Mouse (Mus musculus) cerebellum, postnatal 4 days (tissue): ENCODE results near the gene Fcrls.

Experiments used
- DNase-seq, 2 experiments: peaks; one replicate each; pipeline ENCODE4 v3.0.0; 2022; ENCODE audit warnings: low spot score in 2 of 2, mixed read lengths in 1 of 2

Fcrls gene

DNA sequence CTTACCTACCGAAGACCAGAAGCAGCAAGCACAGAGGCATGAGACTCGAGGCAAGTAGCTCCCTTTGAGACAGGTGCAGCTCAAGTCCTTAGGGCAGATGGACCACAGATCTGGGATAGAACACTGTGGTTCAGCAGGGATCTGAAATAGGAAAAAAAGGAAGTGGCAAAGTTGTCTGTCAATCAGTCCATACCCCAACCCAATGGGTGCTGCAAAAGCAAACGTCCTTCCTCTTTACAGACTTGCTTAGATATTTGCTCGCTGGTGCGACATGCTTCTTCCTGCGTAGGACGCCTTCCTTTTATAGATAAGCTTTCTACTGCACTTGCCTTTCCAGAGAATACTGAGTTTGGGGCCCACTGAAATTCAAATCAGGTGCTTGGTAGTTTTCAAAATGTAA, at the start of gene Fcrls:
Fcrls (minus strand) TSS at position 303 of the 400 bp plus-strand sequence.
- no peak for DNase-seq

DNA sequence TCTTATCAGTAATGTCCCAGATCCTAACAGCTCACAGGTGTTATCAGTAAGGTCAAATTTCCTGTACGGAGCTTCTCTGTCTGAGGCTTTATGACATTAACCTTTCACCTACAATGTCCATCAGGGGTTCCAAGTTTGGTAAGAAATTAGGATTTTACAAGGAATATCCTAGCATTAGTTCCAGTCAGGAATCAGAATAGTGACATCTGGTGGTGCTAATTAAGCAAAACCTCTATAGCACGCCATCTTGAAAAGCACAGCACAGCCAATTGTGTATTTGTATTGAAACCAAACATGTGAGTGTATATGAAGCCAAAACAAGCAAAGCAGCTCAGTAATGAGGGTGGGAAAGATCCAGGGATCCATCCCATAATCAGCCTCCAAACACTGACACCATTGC, 46.4 kb upstream of the Fcrls start:
- no peak for DNase-seq

DNA sequence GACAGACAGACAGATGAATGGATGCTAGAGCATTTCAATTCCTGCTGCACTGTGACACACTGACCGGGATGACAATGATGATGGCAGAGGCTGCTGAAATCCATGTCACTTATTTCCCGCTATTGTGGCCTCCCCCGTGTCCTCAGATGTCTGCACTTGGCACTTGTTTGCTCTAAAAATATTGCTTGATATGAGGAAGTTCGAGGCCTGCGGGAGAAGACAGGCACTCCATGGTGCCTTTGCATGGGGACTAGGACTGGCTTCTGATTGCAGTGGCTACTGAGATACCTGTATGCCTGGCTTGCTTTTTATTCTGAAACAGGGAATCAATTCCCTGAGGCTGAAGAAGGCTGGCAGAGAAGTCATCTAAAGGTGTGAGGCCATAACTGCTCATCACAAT, 36.4 kb upstream of the Fcrls start:
- DNase-seq, result no peak

DNA sequence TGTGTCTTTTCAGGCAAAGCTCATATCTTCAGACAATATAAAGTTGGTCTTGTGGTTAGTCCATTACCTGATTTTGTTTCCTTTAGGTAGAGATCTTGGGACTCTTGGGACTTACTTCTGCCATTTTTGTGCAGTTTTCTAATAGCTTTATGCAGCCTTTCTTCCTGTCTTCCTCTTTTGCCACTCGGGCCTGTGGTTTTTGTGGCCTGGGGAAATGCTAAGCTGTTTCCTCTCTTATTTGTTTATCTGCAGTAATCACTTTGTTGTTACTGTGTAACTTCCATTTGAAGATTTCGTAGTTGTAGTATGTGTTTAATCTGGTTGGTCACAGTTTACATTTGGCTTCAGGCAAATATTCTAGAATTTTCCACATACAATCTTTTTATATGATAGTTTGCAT, 10.8 kb upstream of the Fcrls start:
- DNase-seq, result no peak

DNA sequence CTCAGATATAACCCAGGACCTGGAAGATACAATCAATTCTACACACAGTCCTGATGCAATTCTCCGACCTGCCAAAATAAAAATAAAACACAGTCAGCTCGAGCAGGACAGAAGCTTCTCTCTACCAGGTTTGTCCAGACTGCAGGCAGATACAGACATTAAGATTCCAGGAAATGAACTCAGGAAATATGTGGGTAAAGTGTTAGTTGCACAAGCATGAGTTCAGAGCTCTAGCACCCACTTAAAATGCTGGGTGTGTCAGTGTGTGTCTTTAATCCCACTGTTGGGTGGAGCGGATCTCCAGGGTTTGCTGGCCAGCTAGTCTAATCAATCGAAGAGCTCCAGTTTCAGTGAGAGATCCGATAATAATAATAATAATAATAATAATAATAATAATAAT, 3.0 kb upstream of the Fcrls start:
- no peak for DNase-seq

DNA sequence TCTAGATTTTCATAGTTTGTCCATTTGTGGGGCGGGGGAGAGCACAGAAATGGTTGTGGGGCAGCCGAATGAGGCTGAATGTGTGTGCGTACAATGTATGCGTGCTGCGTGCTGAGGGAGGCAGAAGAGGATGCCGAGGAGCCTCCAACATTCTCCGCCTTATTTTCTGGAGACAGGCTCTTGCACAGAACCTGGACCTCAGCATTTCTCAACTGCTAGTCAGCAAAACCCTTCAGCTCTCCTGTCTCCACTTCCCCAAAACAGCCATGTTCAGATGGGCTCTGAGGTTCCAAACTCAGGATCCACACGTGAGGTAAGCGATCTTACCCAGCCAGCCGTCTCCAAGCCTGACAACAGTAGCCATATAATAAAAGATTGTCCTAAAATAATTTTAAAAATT, 8.3 kb downstream of the Fcrls start:
- no peak for DNase-seq

DNA sequence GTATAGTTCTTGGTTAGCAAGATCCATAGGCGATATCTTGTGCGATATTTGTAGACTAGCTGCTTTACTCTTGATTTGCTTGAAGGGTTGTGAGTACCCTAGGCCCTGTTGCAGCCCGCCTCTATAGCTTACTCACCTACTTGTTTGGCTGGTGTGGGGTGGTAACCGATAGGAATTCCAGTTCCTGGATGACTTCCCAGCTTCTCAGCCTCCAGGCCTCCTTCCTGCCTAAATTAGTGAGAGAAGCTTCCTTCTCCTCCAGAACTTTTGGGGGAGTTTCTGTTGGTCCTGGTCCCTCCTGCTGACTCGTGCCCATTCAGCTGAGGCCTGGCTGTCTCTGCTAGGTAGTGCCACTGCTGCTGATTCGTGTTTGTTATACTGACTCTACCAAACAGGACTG, 14.0 kb downstream of the Fcrls start:
- no peak for DNase-seq

DNA sequence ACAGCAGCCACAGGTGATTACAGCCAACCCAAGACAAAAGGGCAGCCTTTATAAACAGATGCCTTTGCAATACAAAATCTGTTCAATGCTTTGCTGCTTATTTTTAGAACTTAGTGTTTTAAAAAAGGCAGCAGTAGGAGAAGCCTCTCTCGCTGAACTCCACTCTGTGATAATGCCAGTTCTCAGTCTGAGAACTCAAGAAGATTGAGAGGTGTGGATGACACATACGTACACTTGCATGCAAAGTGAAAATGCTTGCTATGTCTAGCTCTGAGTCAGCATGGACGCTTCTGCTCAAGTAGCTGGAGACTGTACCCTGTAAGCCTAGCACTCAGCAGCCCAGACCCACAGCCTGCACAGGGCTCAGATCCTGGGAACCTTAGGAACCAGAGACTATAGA, 16.2 kb downstream of the Fcrls start:
- DNase-seq, result no peak

DNA sequence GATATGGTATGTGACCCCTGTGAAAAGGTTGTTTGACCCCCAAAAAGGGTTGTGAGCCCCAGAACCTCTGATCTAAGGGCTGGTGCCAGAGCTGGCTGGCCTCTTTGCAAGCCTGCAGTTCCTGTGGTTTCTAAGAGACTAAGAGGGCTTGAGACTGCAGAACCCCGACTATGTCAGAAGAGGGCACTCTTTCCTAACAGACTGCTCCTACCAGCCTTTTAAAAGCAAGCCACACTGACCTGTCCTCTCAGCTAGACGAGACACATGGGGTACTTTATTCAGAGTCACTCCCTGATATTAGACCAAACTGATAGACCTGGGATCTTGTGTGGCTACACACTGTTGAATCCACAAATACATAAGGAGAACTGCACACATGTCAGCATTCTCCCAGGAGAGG, 19.9 kb downstream of the Fcrls start:
- DNase-seq, result peak in 1 of 2 experiments; percentile 18

DNA sequence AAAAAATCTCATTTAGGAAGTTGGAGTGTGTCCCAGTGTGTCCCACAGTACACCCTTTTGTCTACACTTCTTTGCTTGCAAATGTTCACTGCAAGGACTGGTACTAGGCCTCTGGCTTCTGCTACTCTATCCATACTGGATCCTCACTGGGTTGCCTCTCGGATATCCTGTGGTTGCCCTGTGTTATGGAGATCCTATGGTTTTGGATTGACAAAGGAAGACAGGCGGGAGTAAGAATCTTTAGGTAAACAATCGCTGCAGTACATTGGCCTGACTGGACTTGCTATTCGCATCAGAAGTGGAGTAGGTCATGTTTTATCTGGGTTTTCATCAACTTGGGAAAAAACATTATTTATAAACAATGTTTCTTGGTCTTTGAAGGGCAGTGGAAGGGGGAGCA, 22.6 kb downstream of the Fcrls start:
- DNase-seq, result no peak

DNA sequence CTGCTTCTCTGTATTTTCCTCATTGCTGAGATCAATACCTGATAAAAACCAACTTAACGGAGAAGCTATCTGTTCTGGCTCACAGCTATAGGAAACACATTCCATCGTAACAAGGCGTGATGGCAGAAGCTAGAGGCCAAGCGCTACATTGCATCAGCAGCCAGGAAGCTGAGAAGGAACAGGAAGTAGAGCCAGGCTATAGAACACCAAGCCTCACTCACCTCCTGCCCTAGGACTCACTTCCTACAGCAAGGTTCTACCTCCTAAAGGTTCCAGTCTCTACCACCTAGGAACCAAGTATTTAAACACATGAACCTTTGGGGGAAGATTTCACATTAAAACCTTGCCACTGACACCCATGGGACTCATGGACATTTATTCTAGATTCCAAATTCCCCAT, 39.9 kb downstream of the Fcrls start:
- DNase-seq, result no peak

DNA sequence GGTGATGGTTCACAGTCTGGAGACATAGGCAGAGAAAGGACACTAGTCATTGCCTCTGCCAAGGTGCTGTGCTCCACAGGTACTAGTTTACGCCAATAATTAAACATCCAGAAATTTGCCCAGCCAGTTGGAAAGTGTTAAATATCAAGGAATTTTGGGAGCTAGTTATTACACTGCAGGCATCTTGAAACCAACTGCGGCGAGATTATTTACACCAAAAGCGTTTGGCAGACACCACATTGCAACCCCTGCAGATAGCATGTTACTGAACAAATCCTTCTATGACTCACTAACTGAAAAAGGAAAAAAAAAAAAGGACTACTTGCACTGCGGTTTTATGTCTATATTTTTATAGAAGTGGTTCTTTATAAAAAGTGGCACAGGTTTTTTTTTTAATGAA, 41.2 kb downstream of the Fcrls start:
- no peak for DNase-seq

DNA sequence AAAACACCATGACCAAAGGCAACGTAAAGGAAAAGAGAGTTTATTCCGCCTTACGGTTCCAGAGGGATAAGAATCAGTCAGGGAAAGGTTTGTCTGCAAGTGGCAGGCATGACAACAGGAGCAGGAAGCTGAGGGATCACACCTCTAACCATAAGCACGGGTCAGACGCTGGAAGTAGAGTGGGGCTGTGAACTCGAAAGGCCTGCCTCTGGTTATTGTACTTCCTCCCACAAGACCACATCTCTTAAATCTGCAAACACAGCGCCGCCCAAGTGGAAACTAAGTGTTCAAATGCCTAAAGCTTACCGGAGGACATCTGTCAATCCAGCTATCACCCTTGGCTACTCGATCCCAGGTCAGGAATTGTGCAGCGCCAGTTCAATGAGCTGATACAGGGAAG, 48.4 kb downstream of the Fcrls start:
- no peak for DNase-seq

DNA sequence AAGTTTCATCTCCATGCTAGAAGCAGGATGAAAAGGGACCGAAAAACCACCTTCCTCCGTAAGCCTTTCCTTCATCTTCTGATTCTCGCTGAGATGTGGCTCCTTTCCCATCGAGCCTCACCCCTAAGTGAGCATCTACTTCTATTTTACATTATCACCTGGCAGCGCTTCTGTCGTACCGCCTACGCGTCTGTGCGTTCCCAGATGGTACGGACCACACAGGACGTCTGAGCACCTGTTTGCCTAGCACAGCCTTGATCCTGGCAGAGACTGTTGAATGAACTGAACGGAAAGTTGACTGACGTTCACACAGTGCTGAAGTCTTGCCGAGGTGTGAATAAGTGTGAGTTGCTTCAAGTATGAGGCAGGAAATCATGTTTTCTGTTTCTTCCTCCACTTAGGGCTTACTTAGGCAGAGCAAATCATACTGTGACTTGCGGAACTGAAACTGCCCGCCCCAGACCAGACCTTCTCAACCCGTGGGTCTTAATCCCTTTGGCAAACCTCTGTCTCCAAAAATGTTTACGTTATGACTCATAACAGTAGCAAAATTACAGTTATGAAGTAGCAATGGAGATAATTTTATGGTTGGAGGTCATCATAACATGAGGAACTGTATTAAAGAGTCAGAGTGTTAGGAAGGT, 49.2 kb downstream of the Fcrls start:
- DNase-seq, result no peak

DNA sequence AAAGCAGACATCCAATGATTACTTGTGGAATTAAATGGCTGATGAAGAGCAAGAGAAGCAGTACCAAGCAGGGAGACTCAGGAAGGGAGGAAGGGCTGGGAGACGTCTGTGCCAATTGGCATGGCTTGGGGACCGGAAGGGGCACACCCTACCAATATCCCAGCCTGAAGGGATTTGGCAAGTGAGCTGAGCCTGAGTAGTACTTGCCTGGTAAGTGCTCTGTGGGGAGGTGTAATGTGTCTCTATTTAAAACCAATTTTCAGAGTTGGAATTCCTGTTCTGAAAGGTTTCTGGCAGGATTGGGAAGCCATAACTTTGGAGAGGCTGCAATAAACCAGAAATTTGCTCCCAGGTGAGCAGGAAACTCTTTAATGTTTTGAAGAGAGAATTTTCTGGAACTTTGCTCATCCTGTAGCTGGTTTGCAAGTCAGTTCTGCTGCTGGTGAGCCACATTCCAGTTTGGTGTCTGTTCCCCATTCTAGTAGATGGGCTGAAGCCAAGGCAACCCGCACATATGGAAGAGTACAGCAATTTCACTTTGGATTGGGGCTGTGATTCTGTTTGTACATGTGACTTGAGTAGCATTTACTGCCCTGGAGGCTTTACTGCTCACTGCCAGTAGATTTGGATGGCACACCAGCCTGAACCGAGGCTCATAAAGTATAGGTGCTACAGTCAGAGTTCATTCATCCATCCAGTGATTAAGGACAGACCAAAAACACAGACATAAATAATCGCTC, 57.0 kb downstream of the Fcrls start:
- no peak for DNase-seq
